Mouse (Mus musculus) adrenal gland, postnatal 36 days (tissue): ENCODE measurements around the gene Dbp. TPM values are rescaled to one million over a fixed set of nuclear protein-coding genes. Genes with fewer than 3 reads are reported as not detected.
A peak's percentile ranks its signal among the peaks of the same experiment; 100 is the strongest.

ENCODE experiments used
- DNase-seq, 2 experiments: peaks; one replicate each; pipeline ENCODE4 v3.0.0; 2021; ENCODE audit warnings: mixed read lengths in 1 of 2
- total RNA-seq, 2 experiments: library from RNA; stranded (reverse); gene quantifications; 2 replicates each; pipeline ENCODE4 v1.2.3; 2021

Gene Dbp
- total RNA-seq, 2 experiments from 2014 or later, result 125 to 262 TPM

DNA sequence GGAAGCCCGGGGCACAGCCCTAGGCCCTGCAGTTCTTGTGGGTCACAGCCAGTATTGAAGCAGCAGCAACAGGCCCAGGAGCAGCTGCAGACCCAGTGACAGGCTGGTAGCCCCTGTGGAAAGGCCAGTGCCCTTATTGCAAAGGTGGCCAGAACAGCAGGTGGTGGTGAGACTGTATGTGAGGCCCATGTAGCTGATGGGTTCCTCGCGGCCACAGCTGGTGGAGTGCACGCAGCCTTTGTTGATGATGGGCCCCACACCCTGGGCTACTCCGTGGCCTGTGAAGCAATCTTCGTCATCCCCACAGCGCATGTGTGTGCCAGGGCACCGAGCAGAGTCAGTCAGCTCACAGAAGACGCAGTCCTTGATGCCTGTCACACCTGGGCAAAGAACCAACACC is 20.3 kb downstream of the Dbp start:
- no peak for DNase-seq

DNA sequence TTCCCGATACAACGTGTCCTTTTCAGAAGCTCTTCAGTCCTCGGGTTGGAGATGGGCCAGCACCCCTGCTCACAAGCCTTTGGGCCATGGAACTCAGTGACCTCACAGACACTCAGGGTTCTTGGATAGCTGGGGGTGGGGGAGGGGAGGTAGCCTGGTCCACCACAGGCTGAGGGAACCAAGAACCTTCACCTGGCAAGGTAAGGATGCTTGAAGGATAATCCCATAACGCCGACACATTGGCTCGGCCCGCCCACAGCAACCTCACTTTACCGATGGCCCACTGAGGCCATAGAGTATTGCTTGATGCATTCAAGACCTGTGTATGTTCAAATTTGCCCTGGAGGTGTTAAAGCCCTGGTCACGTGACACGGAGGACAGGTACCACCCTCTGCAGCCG is 20.8 kb downstream of the Dbp start, which contains the start of gene Spaca4:
Gene Spaca4 (minus strand): TSS at position 101 of the 400 bp plus-strand sequence.
- no peak for DNase-seq

DNA sequence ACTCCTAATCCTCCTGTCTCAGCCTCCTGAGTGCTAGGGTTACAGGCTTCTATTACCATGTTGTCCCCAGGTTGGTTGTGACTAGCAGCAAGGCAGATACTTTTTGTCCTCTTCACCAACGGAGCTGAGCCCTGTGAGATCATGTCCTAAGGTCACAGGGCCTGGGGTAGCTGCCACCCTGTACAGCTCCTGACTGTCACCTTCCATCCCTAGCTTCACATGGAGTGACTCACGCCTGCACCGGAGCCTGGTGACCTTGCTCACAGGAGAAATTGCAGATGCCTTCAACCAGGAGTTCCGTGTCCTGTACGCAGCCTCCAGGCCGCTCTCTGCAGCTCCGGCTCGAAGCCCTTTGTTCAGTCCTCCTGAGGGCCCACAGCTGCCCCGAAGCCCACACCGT is 21.5 kb downstream of the Dbp start:
- DNase-seq, result peak; percentile 53 to 62

DNA sequence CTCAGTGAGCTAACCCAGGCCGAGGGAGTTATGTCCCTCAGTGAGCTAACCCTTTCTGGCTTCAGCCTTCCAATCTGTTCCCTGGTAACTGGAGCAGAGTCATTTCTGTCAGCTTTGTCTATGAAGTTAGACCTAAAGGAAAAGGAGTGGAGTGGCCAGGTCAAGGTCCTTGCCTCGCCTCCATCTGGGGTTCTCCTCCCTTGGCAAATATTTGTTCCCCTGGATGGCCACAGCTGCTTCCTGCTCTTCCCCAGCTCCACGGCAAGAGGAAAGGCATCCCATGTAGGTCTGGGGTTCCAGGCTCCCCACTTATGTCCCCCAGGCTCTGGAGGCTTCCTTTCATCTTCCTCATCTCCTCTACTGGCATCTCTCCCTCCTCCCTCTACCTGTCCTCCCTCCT is 22.7 kb downstream of the Dbp start:
- no peak for DNase-seq

DNA sequence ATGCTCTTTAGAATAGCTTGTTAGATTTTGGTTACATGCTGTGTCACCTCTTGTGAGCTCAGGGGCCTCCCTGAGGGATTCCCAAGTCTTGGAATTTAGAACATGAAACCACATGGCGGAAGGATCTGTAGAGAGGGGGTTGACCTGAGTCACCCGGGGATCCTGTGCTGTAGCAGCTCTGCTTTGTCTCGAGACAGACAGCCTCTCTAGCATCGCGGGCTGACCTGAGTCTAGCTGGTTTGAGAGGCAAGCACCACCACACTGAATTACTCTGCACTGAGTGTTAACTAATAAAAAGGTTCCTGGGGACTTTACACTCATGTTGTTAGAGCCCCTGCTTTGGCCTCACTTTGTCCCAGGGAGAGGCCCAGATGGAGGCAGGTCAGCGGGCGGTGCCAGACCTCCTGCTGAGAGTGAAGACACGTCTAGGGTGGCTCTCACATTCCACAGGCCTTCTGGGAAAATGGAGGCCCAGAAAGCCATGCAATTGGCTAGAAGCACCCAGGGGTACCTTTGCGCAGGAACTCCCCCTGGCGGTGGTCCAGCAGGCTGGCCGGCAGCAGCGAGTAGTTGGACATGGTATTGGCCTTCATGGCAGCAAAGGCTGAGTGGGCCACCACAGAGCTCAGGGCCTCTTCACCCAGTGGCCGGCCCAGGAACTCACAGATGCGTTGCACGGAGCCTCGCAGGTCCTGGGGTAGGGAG is 26.0 kb downstream of the Dbp start:
- DNase-seq, result peak in 1 of 2 experiments; percentile 80

DNA sequence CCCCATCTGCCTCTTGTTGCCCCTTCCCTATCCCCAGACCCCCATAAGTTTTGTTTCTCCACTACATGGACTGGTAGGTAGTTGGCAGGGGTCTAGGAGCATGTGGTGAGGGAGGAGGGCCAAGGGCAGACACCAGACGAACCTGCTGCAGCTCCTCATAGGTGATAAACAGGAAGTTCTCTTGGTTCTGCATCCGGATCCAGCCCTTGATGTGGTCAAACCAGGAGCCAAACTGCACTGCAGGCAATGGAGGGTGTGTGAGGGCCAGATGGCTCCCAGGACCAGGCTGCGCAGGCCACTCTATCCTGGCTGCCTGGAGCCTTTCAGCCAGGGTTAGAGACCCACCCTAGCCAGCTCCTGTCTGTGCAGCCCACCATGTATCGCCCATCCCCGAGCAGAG is 28.6 kb downstream of the Dbp start:
- no peak for DNase-seq

DNA sequence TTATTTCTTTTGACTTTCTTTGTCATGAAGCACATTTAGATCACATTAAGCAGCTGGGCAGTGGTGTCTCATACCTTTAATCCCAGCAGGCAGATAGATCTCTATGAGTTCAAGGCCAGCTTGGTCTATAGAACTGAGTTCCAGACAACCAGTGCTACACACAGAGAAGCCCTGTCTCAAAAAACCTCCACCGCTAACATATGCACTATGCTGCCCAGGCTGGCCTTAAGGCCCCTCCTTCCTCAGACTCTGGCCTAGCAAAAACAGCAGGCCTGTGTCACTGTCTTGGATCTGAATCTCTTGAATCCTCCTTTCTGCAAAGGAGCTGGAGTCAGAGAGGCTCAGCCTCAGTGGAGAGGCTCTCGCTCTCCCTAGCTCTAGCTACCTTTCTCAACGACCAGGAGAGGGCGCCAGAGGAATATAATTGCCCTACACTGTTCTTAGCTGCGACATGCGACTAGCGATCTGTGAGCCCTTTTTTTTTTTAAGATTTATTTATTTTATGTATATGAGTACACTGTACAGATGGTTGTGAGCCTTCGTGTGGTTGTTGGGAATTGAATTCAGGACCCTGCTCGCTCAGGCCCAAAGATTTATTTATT is 34.4 kb downstream of the Dbp start:
- peak; percentile 83 to 87 for DNase-seq

DNA sequence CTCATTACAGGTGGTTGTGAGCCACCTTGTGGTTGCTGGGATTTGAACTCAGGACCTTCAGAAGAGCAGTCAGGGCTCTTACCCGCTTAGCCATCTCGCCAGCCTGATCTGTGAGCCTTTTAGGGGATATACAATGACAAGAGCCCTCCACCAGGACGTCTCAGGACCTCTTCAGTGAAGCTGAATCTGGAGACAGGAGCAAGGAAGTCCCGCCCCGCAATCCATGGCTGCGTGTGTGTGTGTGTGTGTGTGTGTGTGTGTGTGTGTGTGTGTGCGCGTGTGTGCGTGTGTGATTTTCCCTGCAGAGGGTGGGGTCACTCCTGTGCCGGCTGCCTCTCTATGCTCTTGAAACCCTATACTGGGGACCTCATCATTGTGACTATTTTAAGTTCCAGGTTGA is 34.9 kb downstream of the Dbp start:
- DNase-seq, result no peak

DNA sequence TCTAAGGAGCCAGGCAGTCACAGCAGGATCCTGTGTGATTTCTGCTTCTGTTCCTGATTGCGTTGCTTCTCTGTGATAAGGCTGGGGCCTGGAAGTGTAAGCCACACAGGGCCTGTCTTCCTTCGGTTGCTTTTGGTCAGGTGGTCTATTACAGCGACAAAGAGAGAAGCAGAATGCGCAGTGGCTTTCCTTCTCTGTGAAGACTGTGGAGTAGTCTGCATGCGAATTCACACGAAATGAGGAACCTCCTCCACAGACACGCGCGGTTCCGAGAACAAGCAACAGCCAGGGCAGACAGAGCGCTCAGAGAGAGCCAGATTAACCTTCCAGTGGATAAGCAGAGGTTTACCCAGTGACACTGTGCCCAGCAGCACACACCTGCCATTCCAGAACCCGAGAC is 36.4 kb downstream of the Dbp start:
- DNase-seq, result no peak

DNA sequence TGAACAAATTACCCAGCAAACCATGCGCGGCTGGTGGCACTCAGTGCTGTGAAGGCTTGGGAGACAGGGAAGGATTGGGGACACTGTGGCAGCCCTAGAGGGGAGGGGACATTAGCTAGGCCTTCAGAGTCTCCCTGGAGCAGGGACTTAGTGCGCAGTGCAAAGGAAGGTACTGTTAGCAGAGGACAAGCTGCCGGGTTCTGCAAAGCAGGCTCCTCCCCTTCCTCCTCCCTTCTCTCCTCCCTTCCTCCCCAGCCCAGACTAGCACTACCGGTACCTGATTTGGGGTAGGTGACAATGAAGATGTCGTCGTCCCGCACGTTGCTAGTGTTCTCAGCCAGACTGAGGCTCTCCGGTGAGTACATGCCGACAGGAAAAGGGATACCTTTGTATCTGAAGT is 36.9 kb downstream of the Dbp start:
- no peak for DNase-seq

DNA sequence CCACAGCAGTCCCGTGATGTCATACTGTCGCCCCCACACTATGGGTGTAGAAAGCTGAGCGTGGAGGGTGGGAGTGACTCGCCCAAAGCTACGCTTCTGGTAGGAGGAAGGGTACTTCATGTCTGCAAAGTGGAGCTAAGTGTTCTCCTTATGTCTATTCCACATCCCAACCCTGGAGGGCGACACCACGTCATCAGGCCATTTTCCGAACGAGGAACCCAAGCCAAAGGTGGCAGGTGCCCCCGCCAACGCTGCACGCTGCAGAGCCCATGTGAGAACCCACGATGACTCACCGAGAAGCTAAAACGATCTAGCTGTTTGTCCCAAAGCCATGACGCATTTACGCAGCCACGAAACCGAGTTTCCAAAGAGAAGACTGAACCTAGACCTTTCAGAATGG is 37.5 kb downstream of the Dbp start:
- DNase-seq, result peak; percentile 45 to 54

DNA sequence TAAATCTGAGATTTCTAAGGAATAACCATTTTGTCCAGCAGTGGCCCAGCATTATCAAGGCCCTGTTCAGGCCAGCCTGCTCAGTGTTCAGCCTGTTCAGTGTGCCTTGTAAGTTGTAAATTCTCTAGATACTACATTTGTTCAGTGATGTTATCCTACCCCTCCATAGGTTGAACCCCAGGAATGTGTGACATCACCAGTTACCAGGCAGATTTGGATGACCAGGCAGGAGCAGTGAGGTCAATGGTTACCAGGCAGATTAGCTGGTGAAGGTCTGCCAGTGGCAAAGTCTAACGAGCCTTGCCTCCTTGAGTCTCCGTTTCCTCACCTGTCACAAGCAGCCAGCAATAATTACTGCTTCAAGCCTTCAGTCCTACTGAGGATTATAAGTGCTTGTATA is 39.5 kb downstream of the Dbp start:
- DNase-seq, result peak; percentile 75 to 81

DNA sequence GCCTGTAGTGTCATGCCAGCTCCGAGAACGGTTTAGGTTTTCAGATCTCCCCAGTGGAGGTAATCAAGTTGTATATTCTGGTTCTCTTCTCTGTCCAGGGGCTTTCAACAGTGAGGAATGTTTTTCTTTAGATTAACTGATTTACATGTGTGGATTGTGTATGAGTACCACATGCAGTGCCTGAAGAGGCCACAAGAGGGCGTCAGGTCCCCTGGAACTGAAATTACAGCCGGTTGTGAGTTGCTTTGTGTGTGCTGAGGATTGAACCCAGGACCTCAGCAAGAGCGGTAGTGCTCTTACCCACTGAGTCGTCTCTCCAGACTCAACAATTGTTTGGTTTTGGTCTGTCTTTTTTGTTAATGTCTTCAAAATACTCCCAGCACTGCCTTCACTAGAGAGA is 41.6 kb downstream of the Dbp start:
- no peak for DNase-seq

DNA sequence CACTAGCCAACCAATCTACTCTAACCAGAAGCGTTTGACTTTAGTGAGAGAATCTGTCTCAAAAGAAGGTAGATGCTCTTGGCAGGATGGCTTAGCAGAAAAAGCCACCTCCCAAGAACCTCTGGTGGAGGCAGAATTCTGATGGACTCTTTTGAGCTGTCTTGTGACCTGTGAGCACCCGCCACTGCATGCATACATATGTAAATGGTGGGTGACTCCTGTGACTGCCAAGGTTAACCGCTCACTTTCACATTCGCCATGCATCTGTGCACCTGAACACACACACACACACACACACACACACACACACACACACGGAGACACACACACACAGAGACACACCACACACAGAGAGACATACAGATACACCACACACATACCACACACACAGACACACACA is 42.6 kb downstream of the Dbp start:
- DNase-seq, result no peak

DNA sequence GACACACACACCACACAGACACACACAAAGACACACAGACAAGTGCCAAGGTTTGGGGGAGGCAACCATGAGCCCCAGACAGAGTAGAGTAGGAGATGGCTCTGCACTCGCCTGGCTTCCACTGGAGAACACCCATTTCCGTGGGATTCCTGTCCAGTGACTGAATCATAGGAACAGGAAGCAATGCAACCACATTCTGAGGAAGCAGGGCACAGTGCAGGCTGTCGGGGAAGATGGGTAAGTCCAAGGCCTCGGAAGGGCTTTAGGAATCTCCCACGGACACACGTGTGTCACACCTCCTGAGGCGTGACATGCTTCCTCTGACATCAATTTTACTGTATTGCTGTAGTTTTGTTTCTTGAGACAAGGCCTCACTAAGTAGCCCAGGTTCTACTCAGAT is 43.2 kb downstream of the Dbp start:
- no peak for DNase-seq

DNA sequence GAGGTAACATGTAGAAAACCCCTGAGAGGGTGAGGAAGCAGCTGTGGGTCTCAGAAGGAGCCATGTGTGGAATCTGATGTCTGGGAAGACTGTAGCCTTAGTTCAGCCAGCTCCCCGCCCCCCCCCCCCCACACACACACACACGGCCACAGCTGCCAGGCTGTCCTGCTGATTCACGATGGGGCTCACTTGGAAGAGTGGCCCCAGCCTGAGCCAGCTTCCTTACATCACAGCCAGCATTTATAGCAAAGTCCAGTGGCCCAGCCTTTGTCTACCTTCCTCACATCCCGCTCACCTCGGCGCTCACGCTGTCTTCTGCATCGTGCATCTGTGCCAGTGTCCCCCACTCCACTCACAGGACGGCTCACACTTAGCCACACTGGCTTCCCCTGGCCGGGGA is 44.5 kb downstream of the Dbp start:
- DNase-seq, result peak; percentile 28 to 36

DNA sequence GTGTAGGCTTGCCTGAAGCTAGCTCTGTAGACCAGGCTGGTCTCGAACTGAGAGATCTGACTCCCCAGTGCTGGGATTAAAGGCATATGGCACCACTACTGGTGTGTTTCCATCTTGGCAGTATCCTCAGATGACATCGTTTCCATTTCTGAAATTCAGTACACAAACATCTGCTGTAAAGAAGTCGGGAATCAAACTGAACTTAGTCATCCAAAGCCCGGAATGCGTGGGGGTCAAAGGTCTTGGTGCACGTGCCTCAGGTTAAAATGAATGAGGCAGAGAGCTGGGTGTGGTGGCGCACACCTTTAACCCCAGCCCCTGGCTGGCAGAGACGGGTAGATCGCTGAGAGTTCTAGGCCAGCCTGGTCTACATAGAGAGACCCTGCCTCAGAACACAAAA is 45.3 kb downstream of the Dbp start:
- no peak for DNase-seq

DNA sequence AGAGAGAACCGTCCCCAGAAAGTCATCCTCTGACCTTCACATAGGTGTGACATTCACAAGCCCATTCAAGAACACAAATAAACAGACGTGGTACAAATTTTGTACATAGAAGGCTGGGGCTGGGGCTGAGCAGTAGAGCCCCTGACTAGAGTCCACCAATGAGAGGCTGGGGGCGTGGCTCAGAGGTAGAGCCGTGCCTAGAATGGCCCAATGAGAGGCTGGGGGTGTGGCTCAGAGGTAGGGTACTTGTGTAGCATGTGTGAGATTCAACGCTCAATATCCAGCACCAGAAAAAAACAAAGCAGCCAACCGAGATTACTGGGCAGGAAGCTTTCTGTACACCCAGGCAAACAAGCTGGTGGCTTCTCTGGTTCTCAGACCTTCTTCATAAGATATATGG is 50.8 kb downstream of the Dbp start:
- DNase-seq, result no peak

DNA sequence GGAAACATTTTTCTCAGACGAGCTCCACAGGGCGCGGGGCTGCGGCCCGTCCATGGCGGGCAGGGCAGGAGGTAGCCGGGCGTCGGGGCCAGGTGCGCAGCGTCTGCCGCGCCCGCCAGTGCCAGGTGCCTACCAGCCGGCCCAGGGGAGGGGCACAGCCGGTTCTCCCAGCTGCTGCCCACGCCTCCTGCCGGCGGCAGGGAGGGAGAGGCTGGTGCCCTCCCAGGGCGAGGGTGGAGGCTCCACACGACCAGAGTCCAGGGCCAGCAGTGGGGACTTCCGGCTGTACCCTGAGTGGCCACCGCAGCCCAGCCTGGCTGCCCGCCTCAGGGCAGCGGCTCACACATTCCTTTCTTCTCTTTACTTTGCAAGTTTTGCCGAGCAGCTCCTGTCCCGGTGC is 54.5 kb downstream of the Dbp start:
- peak in 1 of 2 experiments; percentile 17 for DNase-seq

Other genes with a start within 250 kb of the Dbp start
- 1,000 to 10,000 TPM in 1 of 2 experiments, 100 to 1,000 TPM in 1; 896 to 1,448 TPM for gene Ftl1, start 245.2 kb upstream of the Dbp start, total RNA-seq
- gene Bax, start 238.2 kb upstream of the Dbp start, total RNA-seq, result 10 to 100 TPM; 60.1 to 64.5 TPM
- gene Tulp2, start 223.2 kb upstream of the Dbp start, total RNA-seq, result 1 to 10 TPM in 1 of 2 experiments, under 1 TPM in 1; 0.86 to 2.1 TPM
- 10 to 100 TPM; 39.2 to 52.3 TPM for gene Gm45808, start 218.3 kb upstream of the Dbp start, total RNA-seq
- 10 to 100 TPM; 57.8 to 75.6 TPM for gene Dhdh, start 216.3 kb upstream of the Dbp start, total RNA-seq
- gene Nucb1, start 194.7 kb upstream of the Dbp start, total RNA-seq, result 100 to 1,000 TPM; 263 to 267 TPM
- 10 to 100 TPM; 45.7 to 68.4 TPM for gene Ppp1r15a, start 178.8 kb upstream of the Dbp start, total RNA-seq
- gene Plekha4, start 178.8 kb upstream of the Dbp start, total RNA-seq, result 1 to 10 TPM; 3.5 to 4.2 TPM
- gene Hsd17b14, start 150.2 kb upstream of the Dbp start, total RNA-seq, result 1 to 10 TPM in 1 of 2 experiments, under 1 TPM in 1; 0.56 to 1.2 TPM
- 100 to 1,000 TPM; 165 to 289 TPM for gene Bcat2, start 134.9 kb upstream of the Dbp start, total RNA-seq
- under 1 TPM in 1 of 2 experiments, not detected in 1; 0.33 TPM for gene Fgf21, start 89.6 kb upstream of the Dbp start, total RNA-seq
- gene Fut1, start 87.8 kb upstream of the Dbp start, total RNA-seq, result not detected
- gene Izumo1, start 83.3 kb upstream of the Dbp start, total RNA-seq, result under 1 TPM; 0.16 to 0.20 TPM
- gene Rasip1, start 77.6 kb upstream of the Dbp start, total RNA-seq, result 10 to 100 TPM; 18.7 to 26.0 TPM
- 10 to 100 TPM in 1 of 2 experiments, 1 to 10 TPM in 1; 3.0 to 11.0 TPM for gene Mamstr, start 65.1 kb upstream of the Dbp start, total RNA-seq
- gene Fut2, start 38.7 kb upstream of the Dbp start, total RNA-seq, result under 1 TPM in 1 of 2 experiments, not detected in 1; 0.17 TPM
- under 1 TPM; 0.23 to 0.83 TPM for gene Ntn5, start 21.1 kb upstream of the Dbp start, total RNA-seq
- under 1 TPM; 0.23 to 0.99 TPM for gene Sec1, start 10.7 kb upstream of the Dbp start, total RNA-seq
- gene Car11, start 5.2 kb upstream of the Dbp start, total RNA-seq, result 10 to 100 TPM in 1 of 2 experiments, 1 to 10 TPM in 1; 8.6 to 10.2 TPM
- gene Rpl18, start 10.4 kb downstream of the Dbp start, total RNA-seq, result 1,000 to 10,000 TPM; 1,050 to 1,062 TPM
- gene Sphk2, start 12.9 kb downstream of the Dbp start, total RNA-seq, result 10 to 100 TPM; 35.5 to 35.6 TPM
- under 1 TPM; 0.36 to 0.46 TPM for gene Fam83e, start 16.1 kb downstream of the Dbp start, total RNA-seq
- gene Spaca4, start 20.7 kb downstream of the Dbp start, total RNA-seq, result not detected
- 1 to 10 TPM; 6.1 to 8.5 TPM for gene Lmtk3, start 78.7 kb downstream of the Dbp start, total RNA-seq
- gene Sult2b1, start 79.6 kb downstream of the Dbp start, total RNA-seq, result 1 to 10 TPM; 1.1 to 1.4 TPM
- gene Cyth2, start 109.5 kb downstream of the Dbp start, total RNA-seq, result 100 to 1,000 TPM; 121 to 125 TPM
- under 1 TPM; 0.16 to 0.53 TPM for gene Kcnj14, start 119.7 kb downstream of the Dbp start, total RNA-seq
- 10 to 100 TPM; 27.1 to 36.0 TPM for gene Grwd1, start 125.9 kb downstream of the Dbp start, total RNA-seq
- gene Kdelr1, start 167.7 kb downstream of the Dbp start, total RNA-seq, result 100 to 1,000 TPM; 137 to 140 TPM
- gene Grin2d, start 173.3 kb downstream of the Dbp start, total RNA-seq, result 1 to 10 TPM in 1 of 2 experiments, under 1 TPM in 1; 0.63 to 1.2 TPM
- gene Syngr4, start 191.6 kb downstream of the Dbp start, total RNA-seq, result under 1 TPM in 1 of 2 experiments, not detected in 1; 0.36 TPM
- 10 to 100 TPM; 55.1 to 66.5 TPM for gene Tmem143, start 191.9 kb downstream of the Dbp start, total RNA-seq
- gene Emp3, start 216.3 kb downstream of the Dbp start, total RNA-seq, result 100 to 1,000 TPM; 264 to 580 TPM
- gene Ccdc114, start 219.0 kb downstream of the Dbp start, total RNA-seq, result 10 to 100 TPM; 31.8 to 38.9 TPM